Mouse (Mus musculus): Measurements from ENCODE around the gene Kif5c. TPM values are rescaled to one million over a fixed set of nuclear protein-coding genes. Genes with fewer than 3 reads are reported as not detected.
A peak's percentile ranks its signal among the peaks of the same experiment; 100 is the strongest.

Kif5c gene
- polyA plus RNA-seq, 1 experiment: 0.20 TPM

GRCm38 (mm10) chr2:49600021-49600681 is 18.9 kb upstream of the Kif5c start:
- Histone ChIP-seq H3K4me3 (ENCODE audit: insufficient read depth, low read depth, low read length) (no peak overlapping the region), H3K4me1 (ENCODE audit: control insufficient read depth, insufficient read depth, insufficient read length, low read length) (peaks cover 6% of the 10 kb centered on the region; the same call in 1 of the 2 replicates), H3K27ac (replicated peaks; ENCODE audit: low read depth, low read length) (no peak overlapping the region)

- H3K4me1 ChIP-seq (ENCODE audit: control insufficient read depth, insufficient read depth, insufficient read length, low read length): peaks cover 6% of the 10 kb centered on the region; the same call in 1 of the 2 replicates
- no peak overlapping the region for H3K27ac ChIP-seq (replicated peaks; ENCODE audit: low read depth, low read length)
- H3K4me3 ChIP-seq (ENCODE audit: insufficient read depth, low read depth, low read length): no peak overlapping the region
Measured at GRCm38 (mm10) chr2:49602791-49603349, 16.2 kb upstream of the Kif5c start.

- Histone ChIP-seq H3K27ac (replicated peaks; ENCODE audit: low read depth, low read length) (no peak overlapping the region), H3K4me3 (ENCODE audit: insufficient read depth, low read depth, low read length) (no peak overlapping the region), H3K4me1 (ENCODE audit: control insufficient read depth, insufficient read depth, insufficient read length, low read length) (no peaks in the 10 kb centered on the region)
Measured at GRCm38 (mm10) chr2:49609611-49610010, 9.5 kb upstream of the Kif5c start.

GRCm38 (mm10) chr2:49616765-49617164 is 2.3 kb upstream of the Kif5c start:
- Histone ChIP-seq H3K4me3 (ENCODE audit: insufficient read depth, low read depth, low read length) (no peak overlapping the region), H3K27ac (replicated peaks; ENCODE audit: low read depth, low read length) (no peak overlapping the region), H3K4me1 (ENCODE audit: control insufficient read depth, insufficient read depth, insufficient read length, low read length) (no peaks in the 10 kb centered on the region)

GRCm38 (mm10) chr2:49619719-49620522 is 823 bp downstream of the Kif5c start:
- no peaks in the 10 kb centered on the region for H3K4me1 ChIP-seq (ENCODE audit: control insufficient read depth, insufficient read depth, insufficient read length, low read length)
- no peak overlapping the region for H3K27ac ChIP-seq (replicated peaks; ENCODE audit: low read depth, low read length)
- peak overlapping the region; percentile 61 for H3K4me3 ChIP-seq (ENCODE audit: insufficient read depth, low read depth, low read length)

GRCm38 (mm10) chr2:49620626-49621117 is 1.6 kb downstream of the Kif5c start:
- no peak overlapping the region for H3K27ac ChIP-seq (replicated peaks; ENCODE audit: low read depth, low read length)
- no peak overlapping the region for H3K4me3 ChIP-seq (ENCODE audit: insufficient read depth, low read depth, low read length)
- no peaks in the 10 kb centered on the region for H3K4me1 ChIP-seq (ENCODE audit: control insufficient read depth, insufficient read depth, insufficient read length, low read length)

GRCm38 (mm10) chr2:49621234-49621633 is 2.1 kb downstream of the Kif5c start:
- Histone ChIP-seq H3K4me1 (ENCODE audit: control insufficient read depth, insufficient read depth, insufficient read length, low read length) (no peaks in the 10 kb centered on the region), H3K27ac (replicated peaks; ENCODE audit: low read depth, low read length) (no peak overlapping the region), H3K4me3 (ENCODE audit: insufficient read depth, low read depth, low read length) (no peak overlapping the region)

- Histone ChIP-seq H3K4me3 (ENCODE audit: insufficient read depth, low read depth, low read length) (no peak overlapping the region), H3K4me1 (ENCODE audit: control insufficient read depth, insufficient read depth, insufficient read length, low read length) (no peaks in the 10 kb centered on the region; the same call in 1 of the 2 replicates), H3K27ac (replicated peaks; ENCODE audit: low read depth, low read length) (no peak overlapping the region)
Measured at GRCm38 (mm10) chr2:49625581-49625980, 6.5 kb downstream of the Kif5c start.

- no peak overlapping the region for H3K27ac ChIP-seq (replicated peaks; ENCODE audit: low read depth, low read length)
- no peak overlapping the region for H3K4me3 ChIP-seq (ENCODE audit: insufficient read depth, low read depth, low read length)
Measured at GRCm38 (mm10) chr2:49627611-49628010, 8.5 kb downstream of the Kif5c start.

GRCm38 (mm10) chr2:49628094-49628705 is 9.1 kb downstream of the Kif5c start:
- H3K27ac ChIP-seq (replicated peaks; ENCODE audit: low read depth, low read length): no peak overlapping the region
- no peaks in the 10 kb centered on the region; the same call in 1 of the 2 replicates for H3K4me1 ChIP-seq (ENCODE audit: control insufficient read depth, insufficient read depth, insufficient read length, low read length)
- H3K4me3 ChIP-seq (ENCODE audit: insufficient read depth, low read depth, low read length): no peak overlapping the region

More at GRCm38 (mm10) chr2:49627611-49628010, 8.5 kb downstream of the Kif5c start:
- no peaks in the 10 kb centered on the region; the same call in 1 of the 2 replicates for H3K4me1 ChIP-seq (ENCODE audit: control insufficient read depth, insufficient read depth, insufficient read length, low read length)

- H3K27ac ChIP-seq (replicated peaks; ENCODE audit: low read depth, low read length): no peak overlapping the region
- H3K4me3 ChIP-seq (ENCODE audit: insufficient read depth, low read depth, low read length): no peak overlapping the region
- no peaks in the 10 kb centered on the region; the same call in 1 of the 2 replicates for H3K4me1 ChIP-seq (ENCODE audit: control insufficient read depth, insufficient read depth, insufficient read length, low read length)
Measured at GRCm38 (mm10) chr2:49629181-49629580, 10.1 kb downstream of the Kif5c start.

GRCm38 (mm10) chr2:49630636-49631035 is 11.5 kb downstream of the Kif5c start:
- H3K4me1 ChIP-seq (ENCODE audit: control insufficient read depth, insufficient read depth, insufficient read length, low read length): no peaks in the 10 kb centered on the region; the same call in 1 of the 2 replicates
- no peak overlapping the region for H3K27ac ChIP-seq (replicated peaks; ENCODE audit: low read depth, low read length)
- no peak overlapping the region for H3K4me3 ChIP-seq (ENCODE audit: insufficient read depth, low read depth, low read length)

- no peak overlapping the region for H3K27ac ChIP-seq (replicated peaks; ENCODE audit: low read depth, low read length)
- no peak overlapping the region for H3K4me3 ChIP-seq (ENCODE audit: insufficient read depth, low read depth, low read length)
- no peaks in the 10 kb centered on the region; the same call in 1 of the 2 replicates for H3K4me1 ChIP-seq (ENCODE audit: control insufficient read depth, insufficient read depth, insufficient read length, low read length)
Measured at GRCm38 (mm10) chr2:49633231-49633630, 14.1 kb downstream of the Kif5c start.

- Histone ChIP-seq H3K27ac (replicated peaks; ENCODE audit: low read depth, low read length) (no peak overlapping the region), H3K4me3 (ENCODE audit: insufficient read depth, low read depth, low read length) (no peak overlapping the region), H3K4me1 (ENCODE audit: control insufficient read depth, insufficient read depth, insufficient read length, low read length) (no peaks in the 10 kb centered on the region)
Measured at GRCm38 (mm10) chr2:49642761-49643160, 23.7 kb downstream of the Kif5c start.

GRCm38 (mm10) chr2:49643756-49644155 is 24.7 kb downstream of the Kif5c start:
- no peaks in the 10 kb centered on the region for H3K4me1 ChIP-seq (ENCODE audit: control insufficient read depth, insufficient read depth, insufficient read length, low read length)
- H3K4me3 ChIP-seq (ENCODE audit: insufficient read depth, low read depth, low read length): no peak overlapping the region
- H3K27ac ChIP-seq (replicated peaks; ENCODE audit: low read depth, low read length): no peak overlapping the region

All from brown adipose tissue, adult 24 weeks (tissue).